Mouse (Mus musculus): ENCODE results near the gene Hspa14. TPM values are rescaled to one million over a fixed set of nuclear protein-coding genes. Genes with fewer than 3 reads are reported as not detected.

The Hspa14 gene
- total and polyA plus RNA-seq, 2 experiments from 2014 or later, result 56.6 to 61.0 TPM

DNA sequence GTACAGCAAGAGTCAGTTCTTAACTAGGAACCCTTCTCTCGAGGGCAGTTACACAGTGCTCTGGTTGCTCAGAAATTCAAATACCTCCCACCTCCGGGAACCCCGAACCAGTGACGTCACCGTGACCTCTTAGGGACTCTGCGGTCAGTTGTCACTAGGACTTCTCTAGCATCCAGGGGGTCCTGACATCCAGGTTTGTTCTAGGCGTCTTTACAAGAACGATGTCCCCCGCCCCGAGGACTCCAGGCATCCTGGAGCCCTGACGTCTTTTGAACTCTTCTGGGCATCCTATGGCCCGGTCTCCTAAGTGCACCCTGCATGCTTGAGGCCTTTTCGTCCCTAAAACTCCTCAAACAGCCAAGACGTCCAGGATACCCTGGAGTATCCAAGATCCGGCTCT is 538 bp downstream of the Hspa14 start:
- peak; percentile 37 for DNase-seq (ENCODE audit: low spot score)
- Histone ChIP-seq H3K27ac (peak overlapping the region; percentile 93), H3K4me3 (ENCODE audit: low read length) (peak overlapping the region; percentile 55), H3K9me3 (ENCODE audit: low read length) (no peaks in the 10 kb centered on the region), H3K36me3 (ENCODE audit: insufficient read depth, low read length) (peaks cover 19% of the 10 kb centered on the region), H3K9ac (replicated peaks; ENCODE audit: low read length) (peak overlapping the region; percentile 78), H3K4me2 (ENCODE audit: low read depth, low read length) (peak overlapping the region; percentile 88), H3K4me1 (ENCODE audit: insufficient read depth, low read length) (peaks cover 8% of the 10 kb centered on the region; the same call in 1 of the 2 replicates), H3K27me3 (ENCODE audit: insufficient read depth, low read length) (no peaks in the 10 kb centered on the region)
- no peak for TF ChIP-seq CTCF (IDR thresholded peaks at IDR 0.05; ENCODE audit: low read depth)
- WGBS, result under 1% methylated on average over 15 of the region's 15 CpGs
- no peak for ATAC-seq

DNA sequence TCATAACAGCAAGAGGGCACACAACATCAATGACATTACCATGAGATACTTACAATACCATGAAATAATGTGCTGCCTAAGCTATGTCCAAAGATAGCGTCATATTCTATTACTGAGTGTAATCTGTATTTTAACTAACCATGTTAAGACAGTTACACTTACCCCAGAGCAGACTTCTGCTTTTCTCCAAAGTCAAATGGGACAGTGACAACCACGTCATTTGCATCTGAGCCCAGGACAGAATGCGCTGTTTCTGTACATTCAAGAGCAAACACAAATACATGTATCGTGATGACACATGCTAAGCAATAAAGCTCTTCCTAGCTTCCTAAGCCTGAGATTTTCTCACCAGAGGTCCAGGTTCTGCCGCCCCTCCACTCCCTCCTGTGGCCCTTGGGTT is 11.7 kb downstream of the Hspa14 start:
- no peak overlapping the region for H3K9ac ChIP-seq (replicated peaks; ENCODE audit: low read length)
- H3K4me3 ChIP-seq (ENCODE audit: low read length), result no peak overlapping the region
- no peaks in the 10 kb centered on the region for H3K9me3 ChIP-seq (ENCODE audit: low read length)
- peaks cover 41% of the 10 kb centered on the region for H3K36me3 ChIP-seq (ENCODE audit: insufficient read depth, low read length)
- no peak for TF ChIP-seq CTCF (IDR thresholded peaks at IDR 0.05; ENCODE audit: low read depth)
- 96% methylated on average over 5 of the region's 5 CpGs for WGBS
- DNase-seq (ENCODE audit: low spot score) (no peak), ATAC-seq (no peak)
- H3K4me1 ChIP-seq (ENCODE audit: insufficient read depth, low read length), result no peaks in the 10 kb centered on the region
- no peak overlapping the region for H3K4me2 ChIP-seq (ENCODE audit: low read depth, low read length)
- H3K27me3 ChIP-seq (ENCODE audit: insufficient read depth, low read length), result no peaks in the 10 kb centered on the region
- H3K27ac ChIP-seq, result no peak overlapping the region

DNA sequence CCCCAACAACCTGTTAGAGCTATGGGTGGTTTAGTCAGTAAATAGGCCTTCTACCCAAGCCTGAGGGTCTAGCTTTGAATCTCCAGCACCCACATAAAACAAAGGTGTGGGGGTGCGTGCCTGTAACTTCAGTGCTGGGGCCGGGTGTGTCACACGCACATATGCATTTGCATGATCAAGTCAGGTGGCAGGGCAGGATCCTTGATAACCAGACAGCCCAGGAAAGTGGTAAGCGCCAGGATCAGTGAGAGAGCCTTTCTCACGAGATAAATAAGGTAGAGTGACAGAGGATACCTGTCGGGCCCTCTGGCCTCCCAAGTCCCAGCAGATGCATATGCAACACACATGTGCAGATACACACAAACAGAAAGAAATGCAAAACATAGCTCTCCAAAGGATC is 13.1 kb downstream of the Hspa14 start:
- ATAC-seq (no peak), DNase-seq (ENCODE audit: low spot score) (no peak)
- TF ChIP-seq CTCF (IDR thresholded peaks at IDR 0.05; ENCODE audit: low read depth), result no peak
- Histone ChIP-seq H3K4me1 (ENCODE audit: insufficient read depth, low read length) (no peaks in the 10 kb centered on the region), H3K27me3 (ENCODE audit: insufficient read depth, low read length) (no peaks in the 10 kb centered on the region), H3K36me3 (ENCODE audit: insufficient read depth, low read length) (peaks cover 49% of the 10 kb centered on the region), H3K4me2 (ENCODE audit: low read depth, low read length) (no peak overlapping the region), H3K27ac (no peak overlapping the region), H3K9ac (replicated peaks; ENCODE audit: low read length) (no peak overlapping the region), H3K4me3 (ENCODE audit: low read length) (no peak overlapping the region), H3K9me3 (ENCODE audit: low read length) (no peaks in the 10 kb centered on the region)
- WGBS, result 96% methylated on average over 6 of the region's 6 CpGs

- ATAC-seq, result no peak
- H3K36me3 ChIP-seq (ENCODE audit: insufficient read depth, low read length), result peaks cover 57% of the 10 kb centered on the region
Measured at GRCm38 (mm10) chr2:3493833-3494409, 18.7 kb downstream of the Hspa14 start.

GRCm38 (mm10) chr2:3489816-3490215 is 22.8 kb downstream of the Hspa14 start:
- peaks cover 29% of the 10 kb centered on the region for H3K36me3 ChIP-seq (ENCODE audit: insufficient read depth, low read length)

More at GRCm38 (mm10) chr2:3493833-3494409, 18.7 kb downstream of the Hspa14 start:
- no peak for DNase-seq (ENCODE audit: low spot score)
- Histone ChIP-seq H3K4me1 (ENCODE audit: insufficient read depth, low read length) (no peaks in the 10 kb centered on the region), H3K4me3 (ENCODE audit: low read length) (no peak overlapping the region), H3K9ac (replicated peaks; ENCODE audit: low read length) (no peak overlapping the region), H3K4me2 (ENCODE audit: low read depth, low read length) (no peak overlapping the region), H3K27ac (no peak overlapping the region), H3K27me3 (ENCODE audit: insufficient read depth, low read length) (no peaks in the 10 kb centered on the region), H3K9me3 (ENCODE audit: low read length) (no peaks in the 10 kb centered on the region)
- 89% methylated on average over 3 of the region's 3 CpGs for WGBS
- no peak for TF ChIP-seq CTCF (IDR thresholded peaks at IDR 0.05; ENCODE audit: low read depth)

GRCm38 (mm10) chr2:3480239-3480638 is 32.4 kb downstream of the Hspa14 start:
- DNase-seq (ENCODE audit: low spot score), result no peak
- Histone ChIP-seq H3K4me3 (ENCODE audit: low read length) (no peak overlapping the region), H3K27ac (no peak overlapping the region), H3K27me3 (ENCODE audit: insufficient read depth, low read length) (no peaks in the 10 kb centered on the region), H3K9me3 (ENCODE audit: low read length) (no peaks in the 10 kb centered on the region), H3K4me1 (ENCODE audit: insufficient read depth, low read length) (no peaks in the 10 kb centered on the region), H3K9ac (replicated peaks; ENCODE audit: low read length) (no peak overlapping the region), H3K4me2 (ENCODE audit: low read depth, low read length) (no peak overlapping the region), H3K36me3 (ENCODE audit: insufficient read depth, low read length) (no peaks in the 10 kb centered on the region)
- no peak for ATAC-seq
- TF ChIP-seq CTCF (IDR thresholded peaks at IDR 0.05; ENCODE audit: low read depth), result 0 out of 2 replicates have a peak, but pooled peaks have one; percentile 12
- 82% methylated on average over 3 of the region's 3 CpGs for WGBS

More at GRCm38 (mm10) chr2:3489816-3490215, 22.8 kb downstream of the Hspa14 start:
- Histone ChIP-seq H3K4me1 (ENCODE audit: insufficient read depth, low read length) (no peaks in the 10 kb centered on the region), H3K9me3 (ENCODE audit: low read length) (no peaks in the 10 kb centered on the region), H3K27me3 (ENCODE audit: insufficient read depth, low read length) (no peaks in the 10 kb centered on the region), H3K27ac (no peak overlapping the region), H3K9ac (replicated peaks; ENCODE audit: low read length) (no peak overlapping the region), H3K4me3 (ENCODE audit: low read length) (no peak overlapping the region), H3K4me2 (ENCODE audit: low read depth, low read length) (no peak overlapping the region)
- DNase-seq (ENCODE audit: low spot score) (no peak), ATAC-seq (no peak)
- no peak for TF ChIP-seq CTCF (IDR thresholded peaks at IDR 0.05; ENCODE audit: low read depth)
- WGBS, result 71% methylated on average over 3 of the region's 3 CpGs

DNA sequence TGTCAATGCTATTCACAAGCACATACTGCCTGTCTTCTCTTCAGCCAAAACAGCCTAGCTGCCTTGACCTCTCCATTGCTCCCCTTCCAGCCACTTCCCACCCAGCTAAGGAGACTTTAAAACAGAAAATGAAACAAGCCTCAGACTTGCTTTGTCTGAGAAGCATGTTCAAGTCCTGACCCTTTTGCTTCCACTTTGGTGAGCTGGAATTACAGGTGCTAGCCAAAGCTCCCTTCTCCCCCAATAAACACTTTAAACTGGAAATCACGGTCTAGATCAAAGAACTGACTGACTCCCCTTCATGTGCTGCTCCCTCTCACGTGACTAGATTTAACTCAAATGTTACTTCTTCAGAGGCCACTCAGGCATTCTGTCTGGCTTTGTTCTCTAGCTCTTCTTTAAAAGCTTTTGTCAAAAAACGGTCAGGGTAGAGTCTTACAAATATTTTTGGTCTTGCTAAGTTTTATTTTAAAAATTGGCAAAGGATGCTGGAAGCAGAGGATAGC is 36.8 kb downstream of the Hspa14 start:
- no peak overlapping the region for H3K9ac ChIP-seq (replicated peaks; ENCODE audit: low read length)
- DNase-seq (ENCODE audit: low spot score) (no peak), ATAC-seq (no peak)
- H3K36me3 ChIP-seq (ENCODE audit: insufficient read depth, low read length), result no peaks in the 10 kb centered on the region
- no peaks in the 10 kb centered on the region for H3K27me3 ChIP-seq (ENCODE audit: insufficient read depth, low read length)
- H3K4me1 ChIP-seq (ENCODE audit: insufficient read depth, low read length), result 0 out of 2 replicates have a peak, but pooled peaks cover 3% of the 10 kb centered on the region
- no peak overlapping the region for H3K4me3 ChIP-seq (ENCODE audit: low read length)
- no peak overlapping the region for H3K27ac ChIP-seq
- 60% methylated on average over 3 of the region's 3 CpGs for WGBS
- TF ChIP-seq CTCF (IDR thresholded peaks at IDR 0.05; ENCODE audit: low read depth), result no peak
- peak overlapping the region; percentile 66 for H3K4me2 ChIP-seq (ENCODE audit: low read depth, low read length)
- no peaks in the 10 kb centered on the region for H3K9me3 ChIP-seq (ENCODE audit: low read length)
